Mouse (Mus musculus): ENCODE results near the gene Tkt. TPM values are rescaled to one million over a fixed set of nuclear protein-coding genes. Genes with fewer than 3 reads are reported as not detected.

The Tkt gene
- total and polyA plus RNA-seq, 3 experiments, result 736 to 1,496 (median 1,206) TPM

DNA sequence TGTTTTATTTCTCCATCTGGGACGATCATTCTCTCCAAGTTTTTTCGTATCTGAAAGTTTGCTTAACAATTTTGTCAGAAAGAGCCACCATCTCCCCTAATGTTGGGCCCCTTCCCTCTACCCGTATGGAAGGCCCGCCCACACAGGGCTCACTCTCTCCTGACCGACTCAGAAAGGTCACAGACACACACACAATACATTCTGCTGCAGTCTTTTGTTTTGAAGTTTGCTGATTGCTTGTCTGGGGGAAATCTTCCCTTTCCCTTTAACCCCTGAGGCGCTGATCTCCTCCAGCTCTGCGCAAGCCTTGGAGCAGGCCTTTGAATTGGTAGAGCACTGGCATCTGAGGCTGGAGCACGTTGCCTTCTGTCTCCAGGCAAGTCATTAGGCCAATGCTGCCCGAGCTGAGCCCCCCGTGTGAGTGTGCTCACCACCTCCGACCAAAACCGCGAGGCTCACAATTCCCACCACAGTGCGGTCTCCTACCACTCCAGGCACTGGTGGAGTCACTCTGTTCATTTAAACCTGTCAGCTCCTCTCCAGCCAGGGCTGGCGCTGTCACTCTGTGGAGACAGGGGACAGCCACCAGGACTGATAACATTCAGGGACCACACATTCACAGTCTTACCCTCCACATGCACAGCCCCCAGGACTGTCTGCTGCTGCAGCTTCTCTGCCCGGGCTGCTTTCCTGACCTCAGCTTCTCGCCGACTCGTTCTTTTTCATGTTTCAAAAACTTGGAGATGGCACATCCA is 36.5 kb downstream of the Tkt start:
- DNase-seq, result no peak

DNA sequence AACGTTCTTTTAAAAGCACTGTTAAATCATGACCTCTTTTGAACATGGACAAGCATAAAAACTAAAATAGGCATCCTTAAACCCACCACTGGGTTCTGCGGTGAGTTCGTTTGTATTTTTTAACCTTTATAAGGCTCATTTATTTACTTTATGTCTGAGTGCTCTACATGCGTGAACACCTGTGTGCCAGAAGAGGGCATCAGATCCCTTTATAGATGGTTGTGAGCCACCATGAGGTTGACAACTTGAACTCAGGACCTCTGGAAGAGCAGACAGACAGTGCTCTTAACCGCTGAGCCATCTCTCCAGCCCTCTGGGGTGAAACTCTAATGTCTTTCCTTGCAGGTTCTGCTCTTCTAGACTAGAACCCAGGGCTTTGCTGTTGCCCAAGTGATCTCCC is 37.2 kb downstream of the Tkt start:
- DNase-seq, result no peak

DNA sequence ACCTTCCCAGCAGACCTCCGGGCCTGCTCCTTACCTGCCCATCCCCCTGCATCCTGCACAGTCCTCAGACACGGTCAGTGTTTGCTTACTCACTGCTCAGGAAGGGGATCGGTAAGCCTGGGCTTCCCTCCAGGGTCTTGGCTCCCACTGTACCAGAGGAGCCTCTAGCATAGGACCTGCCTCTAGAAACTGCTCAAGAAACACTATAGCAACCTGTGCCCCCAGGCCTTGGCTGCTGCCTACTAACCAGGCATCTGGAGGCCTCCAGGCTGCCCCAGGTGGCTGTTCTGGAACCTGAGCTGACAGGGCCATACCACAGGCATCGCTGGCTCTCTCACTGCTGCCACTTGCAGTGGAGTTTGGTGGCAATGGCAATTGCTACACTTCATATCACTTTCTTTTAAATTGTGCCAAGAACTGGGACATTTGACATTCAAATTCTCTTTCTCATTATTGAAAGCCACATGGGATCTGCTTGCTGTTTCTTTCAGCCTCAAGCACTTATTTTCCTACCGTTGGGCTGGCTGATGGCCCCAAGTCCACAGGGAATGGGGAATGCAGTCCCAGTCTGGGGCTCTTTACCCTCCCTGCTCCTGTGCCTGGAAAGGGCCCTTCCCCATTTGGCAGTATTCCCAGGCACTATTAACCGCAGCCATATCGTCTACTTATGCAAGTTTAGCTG is 38.8 kb downstream of the Tkt start:
- no peak for DNase-seq

DNA sequence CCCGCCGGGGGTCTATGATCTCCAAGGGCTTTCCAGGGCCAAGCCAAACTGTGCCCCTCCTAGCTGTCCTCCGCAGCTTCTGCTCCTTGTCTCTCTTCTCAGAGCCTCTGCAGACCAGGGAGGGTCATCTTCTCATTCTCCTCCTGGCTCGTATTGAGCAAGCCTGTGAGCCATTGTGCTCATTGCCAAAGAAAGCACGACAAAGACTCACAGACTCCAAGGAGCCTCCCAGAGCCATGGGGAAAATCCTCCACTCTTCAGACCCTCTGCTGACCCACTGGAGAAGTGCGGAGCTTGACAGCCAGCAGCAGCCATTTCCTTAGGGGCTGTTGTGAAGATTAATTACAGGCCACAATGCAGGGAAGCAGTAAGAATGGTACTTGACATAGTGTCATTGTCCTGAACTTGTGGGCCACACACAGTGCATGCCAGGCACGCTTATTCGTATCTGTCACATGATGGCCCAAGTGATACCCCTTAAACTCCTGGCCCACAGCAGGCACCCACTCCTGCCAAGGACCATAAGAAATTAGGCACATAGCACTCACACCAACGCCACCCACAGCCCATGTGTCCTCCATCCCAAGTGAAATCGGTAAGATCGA is 42.0 kb downstream of the Tkt start:
- DNase-seq, result peak; percentile 63

DNA sequence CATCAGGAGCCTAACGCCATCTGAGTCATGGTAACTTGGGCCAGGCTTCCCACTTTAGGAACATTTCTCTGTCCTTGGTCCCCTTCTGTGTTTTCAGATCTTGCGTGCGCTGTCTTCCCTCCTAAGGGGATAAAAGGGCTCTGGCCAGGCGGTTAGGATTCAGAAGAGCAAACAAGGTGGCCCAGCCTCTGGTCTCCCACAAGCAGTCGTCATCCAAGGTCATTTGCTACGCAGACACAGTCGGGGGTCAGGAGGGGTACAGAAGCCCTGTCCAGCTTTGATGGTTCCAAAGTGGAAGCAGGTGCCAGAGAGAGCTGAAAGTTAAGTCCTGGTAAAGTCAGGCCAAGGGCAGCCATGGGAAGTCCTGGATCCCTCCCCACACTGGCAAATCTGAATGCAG is 42.8 kb downstream of the Tkt start:
- DNase-seq, result peak; percentile 64

DNA sequence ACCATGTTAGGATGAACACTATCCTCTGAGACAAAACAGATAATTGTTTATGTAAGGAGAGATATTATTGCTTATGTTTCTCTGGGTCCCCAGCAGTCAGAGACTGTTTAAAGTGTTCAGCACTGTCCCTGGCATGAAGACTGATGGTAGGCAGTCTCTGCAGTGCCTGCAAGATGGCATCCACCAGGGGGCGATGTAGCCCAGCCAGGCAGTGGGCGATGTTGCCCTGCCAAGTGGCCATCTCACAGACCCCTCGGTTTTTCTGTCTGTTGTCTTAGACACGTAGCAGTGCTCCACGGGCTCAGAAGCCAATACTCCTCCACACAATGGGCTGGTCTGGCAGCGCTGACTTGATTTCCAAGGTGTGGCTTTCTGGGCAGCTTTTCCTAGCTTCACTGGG is 43.3 kb downstream of the Tkt start:
- peak; percentile 87 for DNase-seq

DNA sequence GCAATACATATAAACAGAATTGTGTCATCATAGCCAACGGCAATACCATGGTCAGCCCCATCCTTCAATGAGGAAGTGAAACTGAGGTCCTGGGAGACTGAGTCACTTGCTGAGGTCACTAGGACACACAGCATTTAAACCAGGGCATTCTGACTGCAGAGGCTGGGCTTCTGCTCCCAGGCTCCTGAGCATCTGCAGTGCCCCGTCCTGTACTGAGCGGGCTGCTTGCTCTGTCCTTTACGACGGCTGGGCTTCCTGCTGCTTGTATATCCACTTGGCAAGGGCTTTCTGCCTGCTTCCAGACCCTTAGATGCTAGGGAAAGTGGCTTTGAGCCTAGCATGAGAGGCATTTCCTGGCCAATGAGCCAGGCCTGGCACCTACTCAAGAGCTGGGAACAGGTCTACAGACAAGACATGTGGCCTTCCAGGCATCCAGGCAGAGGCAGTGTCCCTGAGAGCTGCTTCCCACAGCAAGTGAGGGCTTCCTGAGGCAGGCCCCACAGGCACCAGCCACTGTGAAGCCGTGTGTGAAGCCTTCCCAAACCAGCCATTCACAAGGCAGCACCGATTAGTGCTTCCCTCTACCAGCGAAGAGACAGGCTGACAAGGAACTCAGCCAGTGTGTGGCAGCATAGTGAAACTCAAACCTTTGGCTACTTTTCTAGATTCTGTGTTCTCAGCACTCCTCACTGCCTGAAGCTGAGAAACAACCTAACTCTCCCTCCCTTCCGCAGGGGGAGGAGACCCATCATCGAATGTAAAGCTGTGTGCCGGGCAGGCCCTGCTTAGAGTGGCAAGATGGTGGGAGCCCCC is 45.3 kb downstream of the Tkt start:
- DNase-seq, result peak; percentile 85

DNA sequence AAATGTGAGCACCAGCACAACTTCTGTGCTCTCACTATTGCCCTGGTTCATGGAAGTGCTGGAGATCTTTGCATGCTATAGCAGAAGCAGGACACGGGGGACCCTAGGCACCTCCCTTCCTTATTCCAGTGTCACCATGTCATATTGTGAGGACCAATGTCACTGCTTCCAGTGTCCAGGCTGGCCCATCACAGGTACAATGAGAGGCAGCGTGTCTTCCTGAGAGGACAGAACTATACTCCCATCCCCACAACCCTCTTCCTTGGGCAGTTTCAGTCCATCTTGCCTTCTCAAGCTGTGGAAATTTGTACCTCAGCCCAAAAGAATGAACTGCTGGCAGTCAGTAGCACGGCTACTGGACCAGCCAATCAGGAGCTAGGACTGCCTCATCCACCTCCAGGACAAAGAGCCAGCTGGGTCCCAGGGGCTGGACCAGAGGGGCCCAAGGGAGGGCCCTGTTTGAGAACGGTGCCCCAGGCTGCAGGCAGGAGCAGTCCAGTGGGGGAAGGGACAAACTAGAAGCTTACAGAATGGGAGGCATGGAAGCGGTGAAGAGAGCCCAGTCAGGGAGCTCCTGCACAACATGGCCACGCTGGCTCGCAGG is 46.0 kb downstream of the Tkt start:
- peak; percentile 78 for DNase-seq

GRCm38 (mm10) chr14:30595576-30596313 is 47.6 kb downstream of the Tkt start:
- DNase-seq, result peak; percentile 89

DNA sequence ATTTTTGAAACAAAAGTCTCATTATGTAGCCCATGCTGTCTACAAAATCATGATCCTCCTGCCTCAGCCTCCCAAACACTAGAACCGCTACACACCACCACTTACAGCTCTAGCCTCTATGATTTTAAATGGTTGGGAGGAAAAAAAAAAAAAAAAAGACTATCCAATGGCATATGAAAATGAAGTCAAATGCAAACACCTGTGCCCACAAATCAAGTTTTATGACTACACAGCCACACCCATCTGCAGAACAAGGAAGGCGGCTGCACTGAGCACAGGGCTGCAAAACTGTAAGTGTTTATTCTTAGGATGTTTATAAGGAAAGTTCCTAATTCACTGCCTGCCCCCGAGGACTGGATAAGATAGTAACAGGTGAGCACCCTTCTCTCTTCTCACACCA is 48.2 kb downstream of the Tkt start:
- DNase-seq, result no peak

DNA sequence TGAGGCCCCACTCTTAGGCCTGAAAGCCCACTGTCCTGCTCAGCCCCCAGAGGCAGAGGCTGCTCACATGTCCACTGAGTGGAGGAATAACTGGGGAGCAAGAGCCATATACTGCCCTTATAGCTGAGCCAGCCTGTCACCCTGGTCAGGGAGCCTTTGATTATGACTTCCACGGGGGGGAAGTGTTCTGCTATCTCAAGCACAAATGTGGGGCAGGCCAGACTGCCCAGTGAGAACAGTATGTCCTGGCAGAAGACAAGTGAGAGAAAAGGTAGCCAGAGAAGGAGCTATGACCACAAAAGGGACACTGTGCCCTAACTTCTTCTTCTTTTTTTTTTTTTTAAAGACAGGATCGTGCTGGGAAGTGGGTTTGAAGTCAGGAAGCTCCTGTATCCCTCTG is 49.0 kb downstream of the Tkt start:
- DNase-seq, result no peak

DNA sequence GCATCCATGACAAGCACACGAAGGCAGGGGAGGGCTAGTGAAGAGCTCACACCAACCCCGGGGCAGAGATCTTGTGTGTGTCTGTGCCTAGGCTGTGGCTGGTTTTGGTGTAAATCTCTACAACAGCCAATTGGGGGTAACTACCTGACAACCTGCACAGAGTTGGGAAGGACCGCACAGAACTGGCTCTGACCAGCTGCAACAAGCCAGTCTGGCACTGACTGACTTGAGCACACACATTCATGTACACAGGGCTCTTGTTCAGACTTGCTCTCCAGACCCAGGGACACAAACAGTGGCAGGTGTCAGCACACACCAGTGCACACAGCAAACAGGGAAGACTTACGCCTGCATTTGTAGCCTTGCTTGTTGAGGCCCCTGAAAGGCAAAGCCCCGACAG is 58.7 kb downstream of the Tkt start:
- DNase-seq, result no peak

DNA sequence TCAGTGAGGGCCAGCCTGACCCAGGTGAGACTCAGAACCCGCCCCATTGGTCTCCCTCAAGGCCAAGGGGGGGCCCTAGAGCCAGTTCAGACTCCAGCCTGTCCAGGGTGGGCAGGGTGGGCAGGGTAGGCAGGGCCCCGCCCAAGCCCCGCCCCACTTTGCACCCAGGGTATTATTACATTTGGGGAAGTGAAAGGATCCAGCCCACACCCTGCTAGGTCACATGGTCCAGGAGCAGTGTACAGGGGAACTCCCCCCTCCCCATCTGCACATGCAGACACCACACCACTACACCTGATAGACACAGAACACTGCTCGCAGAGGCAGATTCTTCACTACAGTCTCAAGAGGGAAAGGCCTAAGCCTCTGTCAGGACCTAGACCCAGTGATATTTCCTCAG is 59.5 kb downstream of the Tkt start:
- no peak for DNase-seq

GRCm38 (mm10) chr14:30608176-30608575 is 60.0 kb downstream of the Tkt start:
- DNase-seq, result no peak

DNA sequence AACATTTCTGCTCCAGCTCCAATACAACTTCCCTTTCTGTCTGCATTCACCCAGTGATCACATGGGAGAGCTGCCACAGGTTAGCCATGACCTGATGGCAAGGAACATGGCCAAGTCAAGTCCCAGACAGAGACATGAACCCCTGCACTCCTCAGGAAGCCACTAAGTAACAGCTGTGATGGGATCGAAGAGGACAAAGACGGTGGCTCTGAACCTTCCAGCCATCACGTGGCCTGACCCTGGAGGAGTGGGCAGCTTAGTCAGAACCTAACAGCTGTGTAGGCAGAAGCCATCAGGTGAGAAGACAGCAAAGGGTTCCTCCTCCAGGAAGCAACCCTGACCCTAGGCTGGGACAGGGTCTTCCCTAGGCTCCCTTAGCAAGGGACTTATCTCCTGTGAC is 61.3 kb downstream of the Tkt start:
- DNase-seq, result no peak

DNA sequence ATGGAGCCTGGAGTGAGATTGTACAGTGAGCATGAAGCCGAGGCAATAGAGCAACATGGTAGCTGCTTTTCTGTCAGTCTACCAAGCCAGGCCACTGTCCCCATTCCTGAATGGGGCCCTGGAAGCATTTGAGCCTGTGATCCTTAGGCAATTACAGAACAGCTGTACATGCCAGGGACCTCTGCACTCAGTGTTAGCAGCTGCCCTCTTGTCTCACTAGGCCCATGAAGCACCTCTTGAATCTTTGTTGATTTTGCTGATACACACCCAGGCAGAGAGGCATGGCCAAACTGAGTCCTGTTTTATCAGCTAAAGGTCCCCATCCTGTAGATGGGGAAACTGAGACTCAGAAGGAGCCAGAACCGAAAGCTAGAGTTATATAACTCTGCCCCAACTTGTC is 62.1 kb downstream of the Tkt start:
- no peak for DNase-seq

DNA sequence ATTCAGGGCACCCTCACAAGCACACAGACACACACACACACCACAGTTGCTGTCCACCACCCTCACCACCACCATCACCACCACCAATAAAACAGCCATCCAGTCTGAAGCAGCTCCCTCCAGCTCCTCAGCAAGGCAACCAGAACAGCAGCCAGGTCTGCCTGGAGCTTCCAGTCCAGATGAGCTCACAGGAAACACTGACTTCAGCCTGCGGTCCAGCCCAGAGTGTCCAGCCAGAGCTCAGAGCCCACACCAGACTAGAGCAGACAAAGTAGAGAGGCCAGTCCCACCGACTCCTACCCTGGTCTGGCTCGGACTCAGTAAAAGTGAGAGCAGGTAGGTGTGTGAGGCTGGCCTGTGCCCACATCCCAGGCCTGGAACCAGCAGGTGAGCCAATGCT is 62.8 kb downstream of the Tkt start:
- no peak for DNase-seq

- peak; percentile 87 for DNase-seq
These were observed 64.4 kb downstream of the Tkt start for GRCm38 (mm10) chr14:30612523-30612922.

DNA sequence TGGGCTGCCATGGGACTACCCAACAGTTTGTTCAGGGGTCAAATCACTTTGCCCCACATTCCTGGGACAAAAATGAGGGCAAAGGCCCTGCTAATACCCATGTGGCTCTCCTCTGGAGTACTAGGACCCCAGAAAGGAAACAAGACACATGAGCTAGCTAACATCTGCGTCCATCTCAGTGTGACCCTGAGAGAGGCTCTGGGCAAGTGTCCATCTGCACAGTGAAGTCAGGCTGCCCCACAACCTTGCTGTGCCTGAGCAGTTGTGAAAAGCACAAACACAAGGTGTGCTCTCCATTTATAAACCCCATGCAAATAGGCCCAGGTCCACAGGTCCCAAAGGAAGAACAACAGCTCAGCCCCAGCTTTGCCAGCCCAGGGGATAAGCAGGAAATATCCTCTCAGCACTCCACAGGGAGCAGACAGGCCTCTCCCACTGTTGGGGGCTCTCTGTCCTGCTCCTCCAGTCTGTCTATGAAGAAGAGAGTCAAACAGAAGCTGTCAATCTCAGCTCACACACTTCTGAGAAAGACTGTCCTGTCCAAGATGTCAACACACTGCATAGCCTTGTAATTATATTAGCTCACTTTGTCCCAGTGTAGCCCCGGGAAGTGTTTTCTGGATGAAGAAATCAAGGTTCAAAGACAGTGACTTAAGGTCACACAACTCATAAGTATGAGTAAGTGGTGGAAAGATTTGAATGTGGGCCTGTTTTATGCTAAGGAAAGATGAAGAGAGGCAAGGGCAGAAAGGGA is 65.0 kb downstream of the Tkt start:
- peak; percentile 70 for DNase-seq

- DNase-seq, result peak; percentile 56
These were observed 68.6 kb downstream of the Tkt start for GRCm38 (mm10) chr14:30616751-30617150.

All from adrenal gland, adult 2 months (tissue).